Mouse (Mus musculus) bone marrow macrophage, adult 2 months (primary cell): ENCODE data around the gene Enho.

Source experiments
- CTCF ChIP-seq: IDR thresholded peaks from 2 replicates; pipeline ENCODE4 v1.5.1; 2012; ENCODE audit warnings: low read depth, mild to moderate bottlenecking, low read length, moderate library complexity
- POLR2A ChIP-seq: IDR thresholded peaks from 2 replicates; pipeline ENCODE4 v1.6.1; 2012; ENCODE audit warnings: mild to moderate bottlenecking, low read depth, low read length, borderline replicate concordance

DNA sequence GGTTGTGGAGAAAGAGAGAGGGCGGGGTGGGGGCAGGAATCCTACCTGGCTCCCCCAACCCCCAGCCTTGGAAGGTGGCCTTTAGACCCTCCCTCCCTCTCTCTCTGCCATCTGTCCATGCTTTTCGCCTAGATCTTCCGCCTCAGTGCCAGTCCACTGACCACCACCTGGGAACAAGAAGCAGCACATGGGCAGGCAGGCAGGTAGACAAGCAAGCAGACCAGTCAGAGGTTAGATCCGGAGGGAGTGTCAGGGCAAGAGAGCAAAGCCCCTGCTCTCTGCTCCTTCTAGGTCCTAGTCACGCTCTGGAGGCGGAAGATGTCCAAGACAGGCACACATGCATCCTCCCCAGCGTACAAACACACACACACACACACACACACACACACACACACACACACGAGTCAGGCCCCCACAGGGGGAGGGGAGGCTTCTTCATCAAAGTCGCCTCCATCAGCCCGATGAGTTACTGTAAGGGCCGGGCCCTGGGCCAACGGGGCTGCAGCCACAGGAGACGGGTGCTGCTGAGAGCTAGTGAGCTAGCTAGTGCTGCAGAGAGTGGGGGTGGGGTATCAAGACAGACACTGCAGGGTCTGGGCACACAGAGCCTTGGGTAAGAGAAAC lies 37.0 kb upstream of the Enho start:
- TF ChIP-seq POLR2A, result no peak
- no peak for TF ChIP-seq CTCF
